Mouse (Mus musculus) cortical plate, adult 2 months (tissue): ENCODE measurements around the gene Osm.

Experiments
- CTCF ChIP-seq: fragments of 200-500 bp; IDR thresholded peaks from 2 replicates; pipeline ENCODE4 v1.5.1; 2011; ENCODE audit warnings: mild to moderate bottlenecking, control low read depth, low read length; ENCODE audit not compliant: insufficient read depth; ENCODE audit errors: extremely low read depth
- POLR2A ChIP-seq: fragments of 200-500 bp; IDR thresholded peaks from 2 replicates; pipeline ENCODE4 v1.6.1; 2011; ENCODE audit warnings: mild to moderate bottlenecking, low read length, control low read depth; ENCODE audit not compliant: insufficient read depth; ENCODE audit errors: extremely low read depth

DNA sequence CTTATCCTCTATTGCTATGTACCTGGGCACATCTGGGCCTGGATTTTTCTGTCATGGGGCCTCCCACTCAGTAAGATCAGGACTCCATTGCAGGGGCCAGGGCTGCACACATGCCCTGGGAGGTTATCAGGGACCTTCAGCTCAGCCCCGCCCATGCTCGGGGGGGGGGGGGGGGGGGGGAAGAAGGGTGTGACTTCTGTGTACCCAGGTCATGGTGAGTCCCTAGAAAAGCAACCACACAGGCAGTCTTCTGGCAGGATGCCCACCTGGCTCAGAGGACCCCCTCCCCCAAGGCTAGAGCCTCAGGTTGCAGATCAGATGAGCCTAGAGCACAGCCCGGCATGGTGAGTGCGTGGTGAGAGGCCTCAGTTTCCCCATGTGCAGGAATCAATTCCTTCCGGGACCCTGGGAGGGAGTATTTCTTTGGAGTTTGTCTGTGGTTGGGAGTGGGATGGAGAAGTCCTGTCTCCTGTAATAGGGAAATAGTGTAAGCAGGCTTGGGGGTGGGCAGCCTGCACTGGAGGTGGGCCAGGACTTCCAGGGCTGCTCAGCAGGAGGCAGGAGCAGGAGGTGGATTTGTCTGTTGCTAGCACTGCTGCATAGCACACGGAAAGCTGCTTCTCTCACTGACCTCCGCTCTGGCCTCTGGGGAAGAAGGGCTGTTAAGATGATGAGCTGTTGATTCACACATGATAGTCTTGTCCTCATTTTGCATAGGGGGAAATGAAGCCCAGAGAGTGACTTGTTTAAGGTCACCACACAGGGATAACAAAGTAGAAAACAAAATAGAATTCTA is 12.6 kb upstream of the Osm start:
- no peak for TF ChIP-seq POLR2A
- no peak for TF ChIP-seq CTCF
